Mouse (Mus musculus) ES-Bruce4 (cell line): Measurements from ENCODE around the gene Fli1. TPM values are rescaled to one million over a fixed set of nuclear protein-coding genes. Genes with fewer than 3 reads are reported as not detected.

ENCODE experiments used
- H3K27ac ChIP-seq: 2 replicates; pipeline ENCODE4 v1.5.1; 2012; ENCODE audit warnings: low read length, inconsistent platforms; ENCODE audit not compliant: insufficient read depth
- H3K27me3 ChIP-seq: 2 replicates; pipeline ENCODE4 v1.6.1; 2012; ENCODE audit warnings: mild to moderate bottlenecking, low read length, inconsistent platforms; ENCODE audit not compliant: control insufficient read depth, poor library complexity, insufficient read depth, severe bottlenecking
- H3K36me3 ChIP-seq: 2 replicates; pipeline ENCODE4 v1.6.1; 2012; ENCODE audit warnings: inconsistent platforms, mild to moderate bottlenecking, low read length, moderate library complexity; ENCODE audit not compliant: control insufficient read depth, poor library complexity, insufficient read depth, severe bottlenecking
- H3K4me1 ChIP-seq: one replicate; pipeline ENCODE4 v1.8.1; 2011; ENCODE audit warnings: low read length; ENCODE audit not compliant: control insufficient read depth, insufficient read depth
- H3K4me3 ChIP-seq: 2 replicates; pipeline ENCODE4 v1.5.1; 2011; ENCODE audit warnings: low read depth, mild to moderate bottlenecking, low read length
- H3K9ac ChIP-seq: 2 replicates; pipeline ENCODE4 v1.6.1; 2012; ENCODE audit warnings: low read depth, mild to moderate bottlenecking, inconsistent platforms; ENCODE audit not compliant: poor library complexity, severe bottlenecking
- H3K9me3 ChIP-seq: replicated peaks from 2 replicates; pipeline ENCODE4 v1.6.1; 2012; ENCODE audit warnings: mild to moderate bottlenecking, low read length, inconsistent platforms; ENCODE audit not compliant: control insufficient read depth, poor library complexity, insufficient read depth, severe bottlenecking
- CTCF ChIP-seq: IDR thresholded peaks from one replicate; pipeline ENCODE4 v1.8.1; 2011; ENCODE audit warnings: low read depth, low read length
- EP300 ChIP-seq: IDR thresholded peaks from 2 replicates; pipeline ENCODE4 v1.6.1; 2011; ENCODE audit warnings: low read depth, low read length; ENCODE audit not compliant: insufficient read depth
- POLR2A ChIP-seq: IDR thresholded peaks from one replicate; pipeline ENCODE4 v1.8.1; 2011; ENCODE audit warnings: low read length; ENCODE audit not compliant: insufficient read depth
- polyA plus RNA-seq: library from polyadenylated mRNA; stranded (reverse); fragments of >200 nt; gene quantifications from 2 replicates; pipeline ENCODE4 v1.2.4, GENCODE M21; 2011; ENCODE audit warnings: low read depth; ENCODE audit not compliant: missing spikeins, insufficient read depth, insufficient read length

Fli1 gene
- polyA plus RNA-seq = not detected in 2 replicates

DNA sequence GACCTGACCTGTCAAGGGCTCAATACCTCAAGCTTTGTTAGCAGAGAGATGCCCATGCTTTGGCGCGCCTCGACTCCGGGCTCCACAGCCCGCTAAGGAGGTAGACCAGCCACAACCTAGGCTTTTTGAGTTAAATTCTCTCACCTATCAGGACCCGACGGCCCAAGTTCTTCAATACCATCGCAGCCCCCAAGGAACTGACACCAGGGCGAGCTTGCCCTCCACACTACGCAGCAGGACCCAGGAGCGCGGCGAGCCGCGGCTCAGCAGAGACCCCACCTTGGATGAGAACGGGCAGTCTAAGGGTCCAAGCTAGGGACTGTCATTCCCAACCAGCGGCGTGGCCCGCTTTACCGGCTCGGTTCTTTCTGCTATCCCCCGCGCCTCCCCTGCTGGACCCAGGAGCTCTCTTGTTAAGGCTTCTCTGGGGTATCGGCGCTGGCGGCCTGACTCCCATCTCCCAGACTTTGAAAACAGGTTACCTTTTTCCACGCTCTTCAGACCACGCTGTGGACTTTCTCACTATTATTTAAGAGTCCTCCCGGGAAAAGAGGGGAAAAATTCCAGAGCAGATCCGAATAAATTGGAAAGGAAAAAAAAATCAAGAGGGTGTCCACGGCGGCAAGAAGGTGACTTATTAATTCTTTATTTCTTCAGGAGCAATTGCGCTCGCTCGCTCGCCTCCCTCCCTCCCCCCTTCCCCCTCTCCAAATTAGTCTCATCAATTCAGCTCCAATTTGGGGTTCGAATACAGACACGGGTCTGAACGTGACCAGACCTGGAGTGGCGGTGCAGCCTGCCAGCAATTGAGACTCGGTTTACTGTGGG lies at the start of gene Fli1:
Fli1 (minus strand) TSS at position 650 of the 828 bp plus-strand sequence.
- TF ChIP-seq CTCF = no peak
- TF ChIP-seq POLR2A = no peak
- TF ChIP-seq EP300 = no peak
- Histone ChIP-seq H3K4me1 (peaks cover 1% of the 10 kb centered on the region), H3K27me3 (peaks cover 43% of the 10 kb centered on the region)

DNA sequence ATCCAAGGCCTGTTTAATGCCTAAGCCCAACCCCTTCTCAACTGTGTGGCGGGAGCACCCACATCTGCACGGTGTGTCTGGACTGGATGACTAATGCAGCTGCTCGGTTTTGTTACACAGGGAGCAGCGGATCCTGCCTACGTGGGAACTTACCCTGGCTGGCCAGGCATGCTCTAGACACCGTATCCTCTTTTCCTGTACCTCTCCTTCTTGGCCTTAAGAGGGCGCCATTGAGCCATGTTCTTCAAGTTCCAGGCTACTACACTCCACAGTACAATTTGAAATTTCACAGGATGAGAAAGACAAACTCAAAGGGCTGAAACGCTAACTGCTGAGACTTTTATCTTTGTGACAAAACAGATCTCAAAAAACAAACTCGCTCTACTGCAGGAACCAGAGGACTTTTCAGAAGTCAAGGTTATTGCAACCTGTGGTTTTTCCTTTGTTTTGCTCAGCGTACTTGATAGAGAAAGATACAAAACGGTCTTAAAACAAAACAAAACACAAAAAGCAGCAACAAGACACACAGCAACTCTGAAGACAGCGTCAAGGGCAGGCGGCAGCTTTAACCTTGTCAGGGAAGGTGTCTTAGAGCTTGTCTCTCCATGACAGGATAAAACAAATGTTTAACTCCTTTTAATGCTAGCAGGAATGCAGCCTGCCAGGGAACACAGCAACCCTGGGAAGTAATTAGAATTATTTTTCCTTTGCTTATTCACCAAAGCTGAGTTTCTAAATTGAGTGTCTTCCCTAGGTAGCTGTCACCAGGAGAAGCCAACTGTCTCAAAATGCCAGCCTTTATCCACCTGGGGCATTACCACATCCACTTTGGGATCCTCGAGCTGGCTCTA lies 49.3 kb upstream of the Fli1 start:
- Histone ChIP-seq H3K36me3 (no peaks in the 10 kb centered on the region), H3K9ac (no peak overlapping the region), H3K4me3 (no peak overlapping the region), H3K27me3 (no peaks in the 10 kb centered on the region), H3K9me3 (no peaks in the 10 kb centered on the region), H3K27ac (no peak overlapping the region), H3K4me1 (no peaks in the 10 kb centered on the region)
- peak; percentile 58 for TF ChIP-seq CTCF
- no peak for TF ChIP-seq EP300

More for the DNA sequence above, at the start of gene Fli1:
- no peaks in the 10 kb centered on the region for H3K9me3 ChIP-seq
- H3K27ac ChIP-seq = no peak within 1 kb of the TSS
- peak within 1 kb of the TSS; percentile 41 for H3K4me3 ChIP-seq
- H3K9ac ChIP-seq = no peak within 1 kb of the TSS
- no peaks in the 10 kb centered on the region for H3K36me3 ChIP-seq

GRCm38 (mm10) chr9:32590571-32590970 lies 47.9 kb upstream of the Fli1 start:
- no peaks in the 10 kb centered on the region for H3K4me1 ChIP-seq
- H3K27ac ChIP-seq = no peak overlapping the region
- no peak overlapping the region for H3K9ac ChIP-seq
- no peaks in the 10 kb centered on the region for H3K36me3 ChIP-seq
- TF ChIP-seq EP300 (no peak), POLR2A (no peak), CTCF (no peak)
- no peaks in the 10 kb centered on the region for H3K27me3 ChIP-seq
- no peaks in the 10 kb centered on the region for H3K9me3 ChIP-seq
- H3K4me3 ChIP-seq = no peak overlapping the region

- Histone ChIP-seq H3K27ac (no peak overlapping the region), H3K36me3 (no peaks in the 10 kb centered on the region), H3K4me1 (no peaks in the 10 kb centered on the region), H3K27me3 (no peaks in the 10 kb centered on the region), H3K9ac (no peak overlapping the region), H3K9me3 (no peaks in the 10 kb centered on the region), H3K4me3 (no peak overlapping the region)
- TF ChIP-seq EP300 (no peak), CTCF (peak; percentile 82), POLR2A (no peak)
Observed at GRCm38 (mm10) chr9:32589900-32590299, 47.2 kb upstream of the Fli1 start.

DNA sequence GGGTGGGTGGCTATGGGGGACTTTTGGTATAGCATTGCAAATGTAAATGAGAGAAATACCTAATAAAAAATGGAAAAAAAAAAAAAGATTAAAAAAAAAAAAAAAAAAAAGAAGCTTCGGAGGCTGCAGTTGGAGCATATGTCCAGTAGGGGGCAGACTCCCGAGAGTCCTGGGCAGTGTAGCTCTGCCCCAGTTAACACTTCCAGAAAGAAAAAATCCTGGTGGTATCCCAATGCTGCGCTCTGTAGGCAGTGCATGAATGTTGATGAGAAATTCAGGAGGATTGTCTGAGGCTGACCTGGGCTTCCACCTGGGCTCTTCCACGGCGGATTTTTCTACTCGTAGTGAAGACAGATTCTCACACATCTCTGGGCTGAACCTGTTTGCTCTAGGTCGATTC lies 42.7 kb upstream of the Fli1 start:
- Histone ChIP-seq H3K27ac (no peak overlapping the region), H3K4me3 (no peak overlapping the region), H3K36me3 (no peaks in the 10 kb centered on the region), H3K9ac (no peak overlapping the region), H3K9me3 (no peaks in the 10 kb centered on the region), H3K27me3 (no peaks in the 10 kb centered on the region; the same call in 1 of the 2 replicates), H3K4me1 (no peaks in the 10 kb centered on the region)
- TF ChIP-seq CTCF (peak; percentile 53), POLR2A (no peak), EP300 (no peak)

DNA sequence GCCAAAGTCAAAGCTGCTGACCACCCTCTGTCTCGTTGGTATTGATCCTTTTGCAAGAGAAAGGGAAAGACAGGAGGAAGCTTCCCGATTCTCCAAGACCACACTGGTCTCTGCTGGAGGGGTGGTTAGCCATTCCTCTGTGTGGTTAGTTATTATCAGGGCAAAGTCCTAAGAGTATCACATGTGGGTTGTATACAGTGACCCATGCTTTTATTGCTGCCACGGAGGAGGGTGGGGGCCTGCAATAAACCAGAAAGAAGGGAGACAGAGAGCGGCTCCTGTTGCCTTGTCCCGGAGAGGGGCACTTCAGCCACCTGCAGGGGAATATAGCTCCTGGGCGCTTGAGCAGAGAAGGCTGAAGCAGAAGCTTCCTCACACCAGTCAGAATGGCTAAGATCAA lies 41.2 kb upstream of the Fli1 start:
- Histone ChIP-seq H3K36me3 (no peaks in the 10 kb centered on the region), H3K27ac (no peak overlapping the region), H3K9ac (no peak overlapping the region), H3K9me3 (no peaks in the 10 kb centered on the region), H3K4me1 (no peaks in the 10 kb centered on the region), H3K4me3 (no peak overlapping the region), H3K27me3 (no peaks in the 10 kb centered on the region; the same call in 1 of the 2 replicates)
- TF ChIP-seq CTCF = no peak
- TF ChIP-seq EP300 = no peak
- TF ChIP-seq POLR2A = no peak
